Mouse (Mus musculus) adrenal gland, postnatal 10 days (tissue): ENCODE results near the gene Add3. TPM values are rescaled to one million over a fixed set of nuclear protein-coding genes. Genes with fewer than 3 reads are reported as not detected.
"Not testable (repeated sequence)": the region's sequence is repeated elsewhere in the genome, so short reads cannot be mapped to it uniquely, and the experiment has no call there.

Experiments
- DNase-seq: peaks from one replicate; pipeline ENCODE4 v3.0.0; 2021; ENCODE audit warnings: mixed read lengths
- total RNA-seq, 2 experiments: library from RNA; stranded (reverse); gene quantifications; 2 replicates each; pipeline ENCODE4 v1.2.3; 2021

Gene Add3
- total RNA-seq, 2 experiments from 2014 or later, result 77.6 to 89.0 TPM

- peak; percentile 25 for DNase-seq
Observed at GRCm38 (mm10) chr19:53193964-53194582, 53.8 kb downstream of the Add3 start.

- DNase-seq, result no peak
Observed at GRCm38 (mm10) chr19:53194751-53195520, 54.7 kb downstream of the Add3 start.

DNA sequence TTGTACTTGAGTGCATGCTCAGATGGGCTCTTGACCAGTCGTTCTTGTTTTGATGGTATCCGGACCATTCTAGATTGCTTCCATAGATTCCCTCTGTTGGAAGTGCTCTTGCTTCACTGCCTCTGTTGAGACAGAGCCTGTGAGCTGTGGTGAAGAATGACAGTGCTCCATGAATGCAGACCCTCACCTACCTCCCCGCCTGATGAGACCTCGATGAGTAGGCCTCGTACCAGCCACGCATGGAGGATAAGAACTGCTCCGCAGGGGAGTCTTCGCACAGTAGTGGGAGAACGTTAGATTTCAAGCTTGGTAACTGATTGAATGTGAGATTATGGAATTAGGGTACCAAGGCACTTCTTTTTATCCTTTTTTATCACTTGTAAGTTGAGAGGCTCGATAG lies 56.7 kb downstream of the Add3 start:
- no peak for DNase-seq

- no peak for DNase-seq
Observed at GRCm38 (mm10) chr19:53197766-53198165, 57.5 kb downstream of the Add3 start.

DNA sequence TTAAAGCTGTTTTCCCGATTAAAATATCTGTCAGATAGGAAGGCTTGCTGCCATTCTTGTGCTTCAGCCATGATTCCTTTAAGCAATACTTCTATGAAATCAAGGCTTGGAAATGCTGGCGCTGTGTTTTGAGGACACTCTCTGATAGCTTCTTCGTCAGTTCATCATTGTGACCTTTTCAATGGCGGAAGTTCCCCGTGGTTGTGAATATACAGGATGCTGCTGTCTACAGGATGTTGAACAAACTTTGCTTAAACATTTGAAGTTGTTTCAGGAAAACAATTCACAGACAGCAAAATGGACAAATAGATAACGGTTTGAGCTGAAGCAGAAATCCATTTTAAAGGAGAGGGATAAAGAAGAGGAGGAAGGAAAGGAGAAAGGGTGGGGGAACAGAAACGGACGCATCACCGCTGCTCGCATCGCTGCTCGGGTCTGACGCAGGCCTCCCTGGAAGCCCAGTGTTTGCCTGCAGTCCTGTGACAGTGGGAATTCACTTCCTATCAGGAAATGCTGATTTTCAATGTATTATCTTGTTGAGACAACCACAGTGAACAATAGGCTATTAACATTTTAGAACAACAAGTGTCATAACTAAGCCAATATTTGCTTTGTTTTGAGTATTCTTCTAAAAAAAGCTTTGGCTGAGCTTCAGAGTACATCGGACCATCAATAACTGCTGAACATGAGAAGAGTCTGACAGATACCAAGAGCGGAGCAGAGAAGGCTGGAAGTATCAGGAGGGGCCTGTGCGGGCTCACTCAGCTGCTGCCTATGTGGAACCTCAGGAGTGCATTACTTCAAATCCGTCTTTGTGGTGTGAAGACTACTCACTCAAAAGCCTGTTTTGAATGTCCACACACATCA lies 58.7 kb downstream of the Add3 start:
- DNase-seq, result no peak

DNA sequence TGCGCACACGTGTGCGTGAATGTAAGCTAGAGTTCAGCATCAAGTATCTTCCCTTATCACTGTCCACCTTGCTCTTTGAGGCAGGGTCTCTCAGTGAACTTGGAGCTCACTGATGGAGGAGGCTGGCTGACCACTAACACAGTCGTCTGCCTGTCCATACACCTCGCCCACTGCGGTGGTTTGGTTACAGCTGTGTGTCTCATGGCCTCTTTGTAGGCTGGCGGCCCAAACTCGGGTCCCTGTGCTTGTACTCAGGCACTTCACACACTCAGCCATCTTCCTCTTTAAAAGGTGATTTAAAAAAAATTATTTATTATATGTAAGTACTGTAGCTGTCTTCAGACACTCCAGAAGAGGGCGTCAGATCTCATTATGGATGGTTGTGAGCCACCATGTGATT lies 59.5 kb downstream of the Add3 start:
- no peak for DNase-seq

GRCm38 (mm10) chr19:53202116-53202515 lies 61.9 kb downstream of the Add3 start:
- DNase-seq, result no peak

DNA sequence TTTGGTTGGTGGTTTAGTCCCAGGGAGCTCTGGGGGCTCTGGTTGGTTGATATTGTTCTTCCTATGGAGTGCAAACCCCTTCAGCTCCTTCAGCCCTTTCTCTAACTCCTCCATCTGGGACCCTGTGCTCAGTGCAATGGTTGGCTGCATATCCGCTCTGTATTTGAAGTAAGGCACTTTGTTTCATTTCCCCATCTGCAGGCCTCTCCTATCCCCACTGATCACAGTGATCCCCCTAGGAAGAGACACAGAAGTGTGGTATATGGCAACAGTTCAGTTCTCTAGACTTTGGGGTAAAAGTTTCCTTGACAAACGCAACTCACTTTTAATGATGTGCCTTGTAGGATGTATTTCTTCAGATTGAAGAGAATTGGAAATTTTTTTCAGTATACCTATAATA lies 66.7 kb downstream of the Add3 start:
- no peak for DNase-seq

GRCm38 (mm10) chr19:53208830-53209229 lies 68.6 kb downstream of the Add3 start:
- DNase-seq, result no peak

- DNase-seq, result no peak
Observed at GRCm38 (mm10) chr19:53210251-53210650, 70.0 kb downstream of the Add3 start.

DNA sequence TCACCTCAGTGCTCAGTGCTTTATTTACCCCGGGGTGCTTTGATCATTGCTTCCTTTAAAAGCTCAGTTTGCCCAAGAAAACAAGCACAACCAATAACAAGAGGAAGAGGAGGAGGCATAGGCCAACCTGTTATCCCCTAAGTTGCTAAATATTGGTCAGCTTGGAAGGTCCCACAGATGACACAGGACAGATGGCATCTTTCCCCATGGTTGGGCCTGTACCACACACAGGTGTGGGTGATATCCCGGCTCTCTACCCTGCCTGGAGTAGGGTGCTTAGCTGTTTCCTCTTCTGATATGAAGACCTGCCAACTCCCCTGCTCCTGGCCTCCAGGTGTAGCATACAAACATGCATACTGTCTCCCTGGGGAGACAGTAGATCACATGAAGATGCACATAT lies 75.1 kb downstream of the Add3 start:
- DNase-seq, result no peak

- no peak for DNase-seq
Observed at GRCm38 (mm10) chr19:53216761-53217538, 76.7 kb downstream of the Add3 start.

DNA sequence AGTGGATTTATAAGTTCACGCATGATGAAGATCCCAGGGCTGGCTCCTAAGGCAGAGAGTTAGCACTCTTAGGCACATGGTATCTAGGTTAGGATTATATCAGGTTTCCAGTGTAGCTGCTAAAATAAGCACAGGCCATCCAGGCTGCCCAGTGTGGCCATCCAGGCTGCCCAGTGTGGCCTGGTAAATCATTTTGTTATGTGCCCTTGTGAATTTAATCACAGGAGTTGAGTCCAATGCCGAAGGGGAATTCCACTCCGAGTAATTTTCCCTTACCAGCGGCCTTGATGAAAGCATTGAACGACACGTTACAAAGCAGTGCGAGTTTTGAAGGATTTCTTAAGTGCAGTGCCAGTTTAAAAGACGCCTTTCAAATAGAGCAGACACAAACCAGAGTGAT lies 77.6 kb downstream of the Add3 start:
- peak; percentile 46 for DNase-seq

DNA sequence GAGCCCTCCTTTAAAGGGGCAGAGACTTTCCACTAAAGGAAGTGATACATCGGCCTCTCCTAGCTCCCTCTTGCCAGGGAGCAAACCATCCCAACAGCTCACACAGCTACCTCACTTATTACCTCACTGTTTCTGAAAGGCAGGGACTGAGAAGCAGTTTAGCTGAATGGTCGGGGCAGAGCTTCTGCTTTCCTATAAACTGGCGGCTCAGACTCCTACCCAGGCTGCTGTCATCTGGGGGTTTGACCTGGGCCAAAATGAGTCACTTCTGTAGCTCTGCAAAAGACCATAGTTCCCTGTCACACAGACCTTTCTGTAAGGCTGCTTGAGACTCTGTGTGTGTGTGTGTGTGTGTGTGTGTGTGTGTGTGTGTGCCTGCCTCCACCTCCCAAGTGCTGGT lies 79.1 kb downstream of the Add3 start:
- DNase-seq, result no peak

DNA sequence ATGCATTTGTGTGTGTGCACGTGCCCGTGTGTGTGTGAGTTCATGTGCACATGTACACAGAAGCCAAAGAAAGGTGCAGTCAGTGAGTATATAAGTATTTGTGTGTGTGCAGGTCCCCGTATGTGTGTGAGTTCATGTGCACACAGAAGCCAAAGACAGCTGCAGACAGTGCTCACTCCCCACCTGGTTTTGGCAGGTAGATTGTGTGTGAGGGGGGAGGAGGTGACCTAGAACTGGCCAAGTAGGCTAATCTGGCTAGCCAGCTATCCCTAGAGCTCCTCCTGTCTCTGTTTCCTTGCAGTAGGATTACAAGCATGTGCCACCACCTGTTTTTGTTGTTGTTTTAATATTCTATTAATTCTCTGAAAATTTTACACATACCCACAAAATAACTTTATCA lies 80.9 kb downstream of the Add3 start:
- DNase-seq, result no peak

DNA sequence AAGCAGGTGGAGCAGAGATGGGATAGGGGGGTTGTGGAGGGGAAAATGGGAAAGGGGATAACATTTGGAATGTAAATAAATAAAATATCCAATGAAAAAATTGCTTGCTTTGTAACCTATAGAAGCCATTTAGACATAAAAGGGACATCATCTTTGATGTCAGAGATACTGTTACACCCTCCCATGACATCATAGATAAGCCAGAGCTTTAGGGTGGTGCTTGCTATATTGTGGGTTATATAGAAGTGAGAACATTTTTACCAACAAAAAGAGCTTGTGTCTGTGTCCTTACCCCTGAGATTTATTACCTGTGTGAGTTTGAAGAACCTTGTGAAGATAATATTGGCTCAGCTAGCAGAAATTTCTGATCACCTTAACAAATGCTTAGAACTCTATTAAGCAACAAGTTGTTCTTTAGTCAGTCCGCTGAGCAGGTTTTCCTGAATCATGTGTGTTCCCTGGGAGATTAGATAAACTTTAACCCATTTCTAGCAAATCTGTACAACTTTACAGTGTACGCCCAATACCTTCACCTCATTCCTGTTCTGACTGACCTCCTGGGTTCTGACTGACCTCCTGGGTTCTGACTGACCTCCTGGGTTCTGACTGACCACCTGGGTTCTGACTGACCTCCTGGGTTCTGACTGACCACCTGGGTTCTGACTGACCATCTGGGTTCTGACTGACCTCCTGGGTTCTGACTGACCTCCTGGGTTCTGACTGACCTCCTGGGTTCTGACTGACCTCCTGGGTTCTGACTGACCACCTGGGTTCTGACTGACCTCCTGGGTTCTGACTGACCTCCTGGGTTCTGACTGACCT lies 85.2 kb downstream of the Add3 start:
- DNase-seq, result not testable (repeated sequence)

DNA sequence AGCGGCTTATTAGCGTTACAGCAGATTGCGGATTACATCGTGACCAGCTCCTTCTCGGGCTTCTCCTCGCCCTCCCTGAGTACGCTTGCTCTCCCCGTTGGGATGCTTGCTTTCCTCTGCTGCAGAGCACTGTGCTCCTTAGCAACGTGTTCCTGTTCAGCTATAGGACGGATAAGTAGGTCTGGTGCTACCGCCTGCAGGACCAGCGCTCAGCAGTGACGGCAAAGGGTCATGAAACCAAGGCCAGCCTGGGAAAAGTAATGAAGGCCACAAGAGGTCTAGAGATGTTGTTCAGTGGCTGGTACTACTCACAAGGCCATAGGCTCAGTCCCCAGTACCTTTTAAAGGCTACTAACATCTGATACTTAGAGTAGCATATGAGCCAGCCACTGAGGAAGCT lies 86.4 kb downstream of the Add3 start:
- peak; percentile 45 for DNase-seq

DNA sequence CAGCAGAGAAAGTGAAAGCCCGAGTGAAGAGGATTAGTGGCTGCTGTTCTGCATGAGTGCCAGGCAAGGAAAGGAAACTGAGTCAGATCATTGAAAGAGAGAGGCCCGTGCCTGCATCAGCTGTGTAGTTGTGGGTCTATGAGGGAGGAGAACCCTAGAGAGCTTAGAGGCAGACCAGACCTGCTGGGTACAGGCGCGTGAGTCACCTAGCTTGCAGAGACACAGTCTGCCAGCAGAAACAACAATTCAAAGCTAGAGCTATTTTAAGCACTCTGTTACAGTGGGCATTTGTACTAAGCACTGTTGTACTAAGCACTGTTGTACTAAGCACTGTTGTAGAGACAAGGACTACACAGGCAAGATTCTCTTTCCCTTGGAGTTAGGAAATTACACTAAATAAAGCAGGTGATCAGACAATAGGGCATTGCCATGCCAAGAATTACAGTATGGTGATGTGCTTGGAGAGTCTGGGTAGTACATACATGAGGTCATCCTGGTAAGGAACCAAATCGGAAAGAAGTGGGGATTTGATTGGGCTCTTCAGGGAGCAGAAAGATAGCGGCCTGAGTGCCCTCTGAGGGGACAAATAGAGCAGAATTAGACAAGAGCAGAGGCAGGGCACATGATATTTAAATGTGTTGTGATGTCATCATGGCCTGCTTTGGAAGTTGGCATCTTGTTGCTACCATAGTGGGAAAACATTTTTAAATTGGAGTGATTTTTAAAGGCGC lies 88.0 kb downstream of the Add3 start:
- no peak for DNase-seq

DNA sequence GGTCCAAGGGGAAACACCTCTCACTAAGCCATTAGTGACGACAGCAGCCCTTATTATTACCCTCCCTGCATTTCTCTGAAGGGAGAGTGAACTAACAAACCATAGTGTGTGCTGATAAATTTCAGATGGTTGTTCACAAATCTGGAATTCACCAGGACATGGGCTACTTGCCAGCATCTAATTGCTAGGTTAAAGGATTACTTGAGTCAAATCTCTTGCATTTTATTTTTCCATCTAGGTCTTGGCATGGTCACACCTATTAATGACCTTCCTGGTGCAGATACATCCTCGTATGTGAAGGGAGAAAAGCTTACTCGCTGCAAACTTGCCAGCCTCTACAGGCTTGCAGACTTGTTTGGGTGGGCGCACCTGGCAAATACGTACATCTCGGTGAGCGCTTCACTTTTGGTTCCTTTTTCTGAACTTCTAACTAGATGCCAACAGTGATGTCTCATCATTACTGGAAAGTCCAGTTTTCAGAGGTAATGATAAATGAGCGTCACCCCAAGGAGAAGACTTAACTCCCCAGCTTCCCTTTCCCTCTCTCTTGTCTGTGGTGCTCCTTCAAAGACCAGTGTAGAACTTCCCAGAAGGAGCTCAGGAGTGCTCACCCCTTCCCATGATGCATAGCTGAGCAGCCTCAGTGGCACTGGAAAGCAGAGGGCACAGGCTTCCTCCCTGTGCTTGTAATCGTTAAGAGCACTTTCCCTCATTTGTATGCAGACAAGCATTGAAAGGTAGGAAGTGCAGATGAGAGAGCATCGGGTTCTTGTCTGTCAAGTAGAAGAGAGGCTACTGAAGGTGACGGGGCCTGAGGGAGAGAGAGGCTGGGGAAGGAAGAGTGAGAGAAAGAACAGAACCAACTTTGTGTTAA lies 90.9 kb downstream of the Add3 start:
- no peak for DNase-seq

GRCm38 (mm10) chr19:53233586-53233985 lies 93.3 kb downstream of the Add3 start:
- DNase-seq, result no peak
